Mouse (Mus musculus): ENCODE results near the gene Gm12248. TPM values are rescaled to one million over a fixed set of nuclear protein-coding genes. Genes with fewer than 3 reads are reported as not detected.

Gm12248 gene
- total RNA-seq (2017): not detected in 2 replicates

GRCm38 (mm10) chr11:58093021-58093528 is at the start of gene Gm12248:
Gene Gm12248 (minus strand): TSS chr11:58093134.
- ATAC-seq (replicated peaks in 1 of 2; ENCODE audit: insufficient read depth in 1 of 2, low FRiP score in 2 of 2, low TSS enrichment in 1 of 2, low read depth in 1 of 2, poor library complexity in 2 of 2, severe bottlenecking in 2 of 2): peak; percentile 51 to 55; a peak in 2 of 4 replicates

GRCm38 (mm10) chr11:58139466-58139865 is 46.5 kb upstream of the Gm12248 start:
- no peak for ATAC-seq (replicated peaks in 1 of 2; ENCODE audit: insufficient read depth in 1 of 2, low FRiP score in 2 of 2, low TSS enrichment in 1 of 2, low read depth in 1 of 2, poor library complexity in 2 of 2, severe bottlenecking in 2 of 2)

- ATAC-seq (replicated peaks in 1 of 2; ENCODE audit: insufficient read depth in 1 of 2, low FRiP score in 2 of 2, low TSS enrichment in 1 of 2, low read depth in 1 of 2, poor library complexity in 2 of 2, severe bottlenecking in 2 of 2): no peak
Observed at GRCm38 (mm10) chr11:58138821-58139220, 45.9 kb upstream of the Gm12248 start.

- ATAC-seq (replicated peaks in 1 of 2; ENCODE audit: insufficient read depth in 1 of 2, low FRiP score in 2 of 2, low TSS enrichment in 1 of 2, low read depth in 1 of 2, poor library complexity in 2 of 2, severe bottlenecking in 2 of 2): no peak
Observed at GRCm38 (mm10) chr11:58136677-58137076, 43.7 kb upstream of the Gm12248 start.

- no peak for ATAC-seq (replicated peaks in 1 of 2; ENCODE audit: insufficient read depth in 1 of 2, low FRiP score in 2 of 2, low TSS enrichment in 1 of 2, low read depth in 1 of 2, poor library complexity in 2 of 2, severe bottlenecking in 2 of 2)
Observed at GRCm38 (mm10) chr11:58135296-58135695, 42.4 kb upstream of the Gm12248 start.

GRCm38 (mm10) chr11:58134869-58135268 is 41.9 kb upstream of the Gm12248 start:
- no peak; a peak in 1 of 4 replicates for ATAC-seq (replicated peaks in 1 of 2; ENCODE audit: insufficient read depth in 1 of 2, low FRiP score in 2 of 2, low TSS enrichment in 1 of 2, low read depth in 1 of 2, poor library complexity in 2 of 2, severe bottlenecking in 2 of 2)

- ATAC-seq (replicated peaks in 1 of 2; ENCODE audit: insufficient read depth in 1 of 2, low FRiP score in 2 of 2, low TSS enrichment in 1 of 2, low read depth in 1 of 2, poor library complexity in 2 of 2, severe bottlenecking in 2 of 2): no peak
Observed at GRCm38 (mm10) chr11:58132026-58132425, 39.1 kb upstream of the Gm12248 start.

GRCm38 (mm10) chr11:58129302-58129843 is 36.4 kb upstream of the Gm12248 start:
- no peak for ATAC-seq (replicated peaks in 1 of 2; ENCODE audit: insufficient read depth in 1 of 2, low FRiP score in 2 of 2, low TSS enrichment in 1 of 2, low read depth in 1 of 2, poor library complexity in 2 of 2, severe bottlenecking in 2 of 2)

- ATAC-seq (replicated peaks in 1 of 2; ENCODE audit: insufficient read depth in 1 of 2, low FRiP score in 2 of 2, low TSS enrichment in 1 of 2, low read depth in 1 of 2, poor library complexity in 2 of 2, severe bottlenecking in 2 of 2): no peak
Observed at GRCm38 (mm10) chr11:58127544-58127943, 34.6 kb upstream of the Gm12248 start.

- peak in 1 of 2 experiments; percentile 35; a peak in 1 of 4 replicates for ATAC-seq (replicated peaks in 1 of 2; ENCODE audit: insufficient read depth in 1 of 2, low FRiP score in 2 of 2, low TSS enrichment in 1 of 2, low read depth in 1 of 2, poor library complexity in 2 of 2, severe bottlenecking in 2 of 2)
Observed at GRCm38 (mm10) chr11:58126397-58127160, 33.6 kb upstream of the Gm12248 start.

GRCm38 (mm10) chr11:58125021-58125420 is 32.1 kb upstream of the Gm12248 start:
- no peak for ATAC-seq (replicated peaks in 1 of 2; ENCODE audit: insufficient read depth in 1 of 2, low FRiP score in 2 of 2, low TSS enrichment in 1 of 2, low read depth in 1 of 2, poor library complexity in 2 of 2, severe bottlenecking in 2 of 2)

- ATAC-seq (replicated peaks in 1 of 2; ENCODE audit: insufficient read depth in 1 of 2, low FRiP score in 2 of 2, low TSS enrichment in 1 of 2, low read depth in 1 of 2, poor library complexity in 2 of 2, severe bottlenecking in 2 of 2): no peak
Observed at GRCm38 (mm10) chr11:58123711-58124110, 30.8 kb upstream of the Gm12248 start.

GRCm38 (mm10) chr11:58121351-58121750 is 28.4 kb upstream of the Gm12248 start:
- no peak for ATAC-seq (replicated peaks in 1 of 2; ENCODE audit: insufficient read depth in 1 of 2, low FRiP score in 2 of 2, low TSS enrichment in 1 of 2, low read depth in 1 of 2, poor library complexity in 2 of 2, severe bottlenecking in 2 of 2)

- no peak for ATAC-seq (replicated peaks in 1 of 2; ENCODE audit: insufficient read depth in 1 of 2, low FRiP score in 2 of 2, low TSS enrichment in 1 of 2, low read depth in 1 of 2, poor library complexity in 2 of 2, severe bottlenecking in 2 of 2)
Observed at GRCm38 (mm10) chr11:58120655-58121054, 27.7 kb upstream of the Gm12248 start.

- ATAC-seq (replicated peaks in 1 of 2; ENCODE audit: insufficient read depth in 1 of 2, low FRiP score in 2 of 2, low TSS enrichment in 1 of 2, low read depth in 1 of 2, poor library complexity in 2 of 2, severe bottlenecking in 2 of 2): no peak
Observed at GRCm38 (mm10) chr11:58117044-58117652, 24.2 kb upstream of the Gm12248 start.

GRCm38 (mm10) chr11:58116560-58116959 is 23.6 kb upstream of the Gm12248 start:
- ATAC-seq (replicated peaks in 1 of 2; ENCODE audit: insufficient read depth in 1 of 2, low FRiP score in 2 of 2, low TSS enrichment in 1 of 2, low read depth in 1 of 2, poor library complexity in 2 of 2, severe bottlenecking in 2 of 2): peak; percentile 75 to 78

- no peak for ATAC-seq (replicated peaks in 1 of 2; ENCODE audit: insufficient read depth in 1 of 2, low FRiP score in 2 of 2, low TSS enrichment in 1 of 2, low read depth in 1 of 2, poor library complexity in 2 of 2, severe bottlenecking in 2 of 2)
Observed at GRCm38 (mm10) chr11:58107664-58108337, 14.9 kb upstream of the Gm12248 start.

GRCm38 (mm10) chr11:58107009-58107408 is 14.1 kb upstream of the Gm12248 start:
- no peak for ATAC-seq (replicated peaks in 1 of 2; ENCODE audit: insufficient read depth in 1 of 2, low FRiP score in 2 of 2, low TSS enrichment in 1 of 2, low read depth in 1 of 2, poor library complexity in 2 of 2, severe bottlenecking in 2 of 2)
